Mouse (Mus musculus) liver, embryonic 18 days (tissue): ENCODE measurements around the gene Abca5. TPM values are rescaled to one million over a fixed set of nuclear protein-coding genes. Genes with fewer than 3 reads are reported as not detected.

Source experiments
- polyA plus RNA-seq: library from polyadenylated mRNA; depleted of rRNA; stranded (reverse); fragments of >200 nt; gene quantifications from 2 replicates; pipeline ENCODE4 v1.2.3, GENCODE M21; 2012; rRNA removed

Abca5 gene
- polyA plus RNA-seq, result 0.84 and 0.89 TPM in 2 replicates

DNA sequence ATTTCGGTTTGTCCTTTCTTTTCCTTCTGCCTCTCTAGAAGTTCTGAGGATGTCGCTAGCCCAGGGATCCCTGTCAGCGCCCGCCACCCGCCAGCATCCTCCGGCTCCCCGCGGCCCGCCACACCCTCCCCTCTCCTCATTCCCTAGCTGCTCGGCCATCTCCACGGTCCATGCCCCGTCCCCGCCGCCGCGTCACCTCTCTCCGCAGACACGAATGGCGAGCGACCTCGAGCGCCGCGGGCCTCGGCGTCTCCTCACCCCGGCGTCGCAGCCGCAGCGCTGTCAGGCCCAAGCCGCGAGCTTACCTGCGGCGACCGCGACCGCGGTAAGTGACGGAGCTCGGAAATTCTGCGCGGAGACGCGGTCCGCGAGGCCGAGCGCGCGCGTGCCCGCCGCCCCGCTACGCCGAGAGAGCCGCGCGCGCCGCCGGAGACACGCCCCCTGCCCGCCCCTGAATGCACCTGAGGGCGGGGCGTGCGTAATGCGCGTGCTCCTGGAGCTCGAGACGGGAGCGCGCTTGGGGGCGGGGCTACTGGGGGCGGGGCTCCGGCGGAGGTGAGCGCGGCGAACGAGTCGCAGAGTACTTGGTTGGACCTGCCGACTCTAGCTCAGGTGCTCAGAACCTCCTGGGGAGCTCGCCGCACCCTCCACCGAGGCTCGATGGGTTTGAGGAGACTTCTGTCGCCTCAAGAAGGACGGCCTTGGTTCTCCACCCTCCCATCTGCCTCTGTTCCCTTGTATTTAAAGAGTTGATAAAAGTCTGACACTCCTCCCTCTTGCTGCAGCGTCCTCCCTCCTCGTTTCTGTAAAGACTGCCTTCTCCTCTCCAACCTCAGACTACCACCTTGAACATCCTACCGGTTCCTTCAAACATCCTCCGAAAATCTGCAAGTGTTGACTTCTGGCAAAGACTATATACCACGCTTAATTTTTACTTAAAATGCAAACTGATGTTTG is at the start of gene Abca5:
Abca5 (minus strand) TSS at position 428 of the 957 bp plus-strand sequence.

DNA sequence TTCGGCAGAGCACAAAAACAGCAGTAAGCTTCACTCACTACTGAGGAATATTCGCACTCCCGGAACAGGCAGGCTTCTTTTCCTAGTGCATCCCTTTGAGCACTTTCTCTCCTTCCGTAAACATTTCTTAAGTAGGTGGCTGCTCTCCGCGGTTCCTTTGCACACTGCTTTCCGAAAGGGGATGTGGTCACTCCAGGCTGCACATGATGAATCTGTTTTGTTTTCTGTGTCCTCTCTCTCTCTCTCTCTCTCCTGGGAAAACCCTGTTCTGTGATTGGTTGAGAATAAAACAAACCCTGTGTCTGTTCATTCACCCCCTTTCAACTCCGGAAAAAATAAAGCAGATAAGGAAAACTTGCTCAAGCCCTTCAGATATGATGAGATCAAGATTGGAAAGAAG is 86.0 kb downstream of the Abca5 start, which contains the start of gene Abca6:
Abca6 (minus strand) TSS at position 243 of the 400 bp plus-strand sequence.

Other genes starting within 250 kb of the Abca5 start
- 35.6 and 40.4 TPM in 2 replicates for gene Abca8a, start 241.7 kb downstream of the Abca5 start, polyA plus RNA-seq
- gene Abca9, start 169.5 kb downstream of the Abca5 start, polyA plus RNA-seq, result 1.2 and 1.4 TPM in 2 replicates
- 16.5 and 17.5 TPM in 2 replicates for gene Abca6, start 85.9 kb downstream of the Abca5 start, polyA plus RNA-seq
- 3.8 and 3.9 TPM in 2 replicates for gene Map2k6, start 61.4 kb upstream of the Abca5 start, polyA plus RNA-seq